Mouse (Mus musculus) kidney, embryonic 14.5 days (tissue): Measurements from ENCODE around the gene Tnni3k. TPM values are rescaled to one million over a fixed set of nuclear protein-coding genes. Genes with fewer than 3 reads are reported as not detected.

ENCODE experiments used
- ATAC-seq: fragments of 200-750 bp; cut with Nextera tagmentation; 2 replicates; pipeline ENCODE4 v1.8.0; 2017; ENCODE audit warnings: moderate number of reproducible peaks, mild to moderate bottlenecking, moderate TSS enrichment, moderate library complexity; ENCODE audit not compliant: low FRiP score, low TSS enrichment
- H3K27ac ChIP-seq: fragments of 300-500 bp; sonication (generic); 2 replicates; pipeline ENCODE4 v1.5.1; 2014; ENCODE audit warnings: low read depth, mild to moderate bottlenecking, low read length, moderate library complexity, mixed read lengths
- H3K27me3 ChIP-seq: fragments of 300-500 bp; sonication (generic); 2 replicates; pipeline ENCODE4 v1.6.1; 2014; ENCODE audit warnings: mild to moderate bottlenecking, low read length; ENCODE audit not compliant: control insufficient read depth, insufficient read depth
- H3K36me3 ChIP-seq: fragments of 300-500 bp; sonication (generic); 2 replicates; pipeline ENCODE4 v1.6.1; 2014; ENCODE audit warnings: low read length, mixed read lengths; ENCODE audit not compliant: control insufficient read depth, insufficient read depth
- H3K4me1 ChIP-seq: fragments of 300-500 bp; sonication (generic); 2 replicates; pipeline ENCODE4 v1.6.1; 2014; ENCODE audit warnings: low read length, mixed read lengths; ENCODE audit not compliant: control insufficient read depth, insufficient read depth
- H3K4me2 ChIP-seq: fragments of 300-500 bp; sonication (generic); replicated peaks from 2 replicates; pipeline ENCODE4 v1.6.1; 2014; ENCODE audit warnings: low read depth, mild to moderate bottlenecking, low read length
- H3K4me3 ChIP-seq: fragments of 300-500 bp; sonication (generic); 2 replicates; pipeline ENCODE4 v1.5.1; 2014; ENCODE audit warnings: mild to moderate bottlenecking, low read length
- H3K9ac ChIP-seq: fragments of 300-500 bp; sonication (generic); 2 replicates; pipeline ENCODE4 v1.6.1; 2014; ENCODE audit warnings: low read depth, mild to moderate bottlenecking, low read length, moderate library complexity
- H3K9me3 ChIP-seq: fragments of 300-500 bp; sonication (generic); 2 replicates; pipeline ENCODE4 v1.6.1; 2016; ENCODE audit warnings: low read length; ENCODE audit not compliant: control insufficient read depth
- WGBS: fragments of 180-500 bp; shearing (Covaris S2); extraction: QIAGEN DNeasy Blood & Tissue Kit; methylation state at CpG from one replicate; pipeline ENCODE4 v1.1.7; 2014; 5-methylcytosine and 5-hydroxymethylcytosine counted together
- polyA plus RNA-seq: library from polyadenylated mRNA; unstranded; fragments of >200 nt; fragmentation: Nextera tagmentation; extraction: Ambion mirVana; gene quantifications from 2 replicates; pipeline ENCODE4 v1.2.1, GENCODE M21; 2014

Gene Tnni3k
- polyA plus RNA-seq, 1 experiment from 2014 or later: not detected

GRCm38 (mm10) chr3:154979101-154979500 is 76.1 kb downstream of the Tnni3k start:
- no peak overlapping the region for H3K4me2 ChIP-seq
- no peak for ATAC-seq
- no peaks in the 10 kb centered on the region for H3K9me3 ChIP-seq
- H3K4me1 ChIP-seq: no peaks in the 10 kb centered on the region
- H3K9ac ChIP-seq: no peak overlapping the region
- no peak overlapping the region for H3K27ac ChIP-seq
- H3K4me3 ChIP-seq: no peak overlapping the region
- 82% methylated on average over 7 of the region's 7 CpGs for WGBS
- H3K27me3 ChIP-seq: no peaks in the 10 kb centered on the region
- H3K36me3 ChIP-seq: no peaks in the 10 kb centered on the region

GRCm38 (mm10) chr3:154971626-154972025 is 83.6 kb downstream of the Tnni3k start:
- WGBS: 72% methylated on average over 1 of the region's 1 CpGs
- no peaks in the 10 kb centered on the region for H3K36me3 ChIP-seq
- ATAC-seq: no peak

GRCm38 (mm10) chr3:154970981-154971380 is 84.2 kb downstream of the Tnni3k start:
- no peak overlapping the region for H3K27ac ChIP-seq
- WGBS: 74% methylated on average over 2 of the region's 2 CpGs
- no peak overlapping the region for H3K4me2 ChIP-seq
- H3K27me3 ChIP-seq: no peaks in the 10 kb centered on the region
- H3K4me1 ChIP-seq: no peaks in the 10 kb centered on the region
- no peaks in the 10 kb centered on the region for H3K36me3 ChIP-seq
- H3K9me3 ChIP-seq: no peaks in the 10 kb centered on the region
- H3K9ac ChIP-seq: no peak overlapping the region
- H3K4me3 ChIP-seq: no peak overlapping the region
- no peak for ATAC-seq

More at GRCm38 (mm10) chr3:154971626-154972025, 83.6 kb downstream of the Tnni3k start:
- Histone ChIP-seq H3K4me2 (no peak overlapping the region), H3K9ac (no peak overlapping the region), H3K27me3 (no peaks in the 10 kb centered on the region), H3K4me3 (no peak overlapping the region), H3K4me1 (no peaks in the 10 kb centered on the region), H3K9me3 (no peaks in the 10 kb centered on the region), H3K27ac (no peak overlapping the region)

- Histone ChIP-seq H3K9ac (no peak overlapping the region), H3K36me3 (no peaks in the 10 kb centered on the region), H3K27me3 (no peaks in the 10 kb centered on the region), H3K4me1 (no peaks in the 10 kb centered on the region), H3K4me3 (no peak overlapping the region), H3K27ac (no peak overlapping the region), H3K9me3 (no peaks in the 10 kb centered on the region; the same call in 1 of the 2 replicates), H3K4me2 (no peak overlapping the region)
- ATAC-seq: no peak
- WGBS: 77% methylated on average over 3 of the region's 3 CpGs
Measured at GRCm38 (mm10) chr3:154961284-154961683, 93.9 kb downstream of the Tnni3k start.

GRCm38 (mm10) chr3:154953088-154953487 is 102.1 kb downstream of the Tnni3k start:
- Histone ChIP-seq H3K36me3 (no peaks in the 10 kb centered on the region), H3K9ac (no peak overlapping the region), H3K4me1 (no peaks in the 10 kb centered on the region), H3K27me3 (no peaks in the 10 kb centered on the region), H3K27ac (no peak overlapping the region), H3K9me3 (no peaks in the 10 kb centered on the region), H3K4me2 (no peak overlapping the region), H3K4me3 (no peak overlapping the region)
- ATAC-seq: no peak
- WGBS: 53% methylated on average over 2 of the region's 2 CpGs

- ATAC-seq: no peak
- H3K4me2 ChIP-seq: no peak overlapping the region
- no peaks in the 10 kb centered on the region for H3K27me3 ChIP-seq
- no peaks in the 10 kb centered on the region for H3K36me3 ChIP-seq
- H3K4me3 ChIP-seq: no peak overlapping the region
- H3K9me3 ChIP-seq: no peaks in the 10 kb centered on the region
- H3K27ac ChIP-seq: no peak overlapping the region
- no peak overlapping the region for H3K9ac ChIP-seq
- no peaks in the 10 kb centered on the region for H3K4me1 ChIP-seq
- WGBS: 70% methylated on average over 2 of the region's 2 CpGs
Measured at GRCm38 (mm10) chr3:154949551-154949950, 105.7 kb downstream of the Tnni3k start.

GRCm38 (mm10) chr3:154945688-154946161 is 109.5 kb downstream of the Tnni3k start:
- no peak overlapping the region for H3K27ac ChIP-seq
- H3K4me3 ChIP-seq: no peak overlapping the region
- no peaks in the 10 kb centered on the region for H3K4me1 ChIP-seq
- H3K9me3 ChIP-seq: no peaks in the 10 kb centered on the region
- no peak for ATAC-seq
- H3K4me2 ChIP-seq: no peak overlapping the region
- 75% methylated on average over 6 of the region's 6 CpGs for WGBS
- H3K36me3 ChIP-seq: no peaks in the 10 kb centered on the region
- no peak overlapping the region for H3K9ac ChIP-seq
- H3K27me3 ChIP-seq: no peaks in the 10 kb centered on the region

GRCm38 (mm10) chr3:154927757-154928156 is 127.5 kb downstream of the Tnni3k start:
- Histone ChIP-seq H3K4me2 (no peak overlapping the region), H3K9ac (no peak overlapping the region), H3K27ac (no peak overlapping the region), H3K27me3 (no peaks in the 10 kb centered on the region), H3K4me1 (no peaks in the 10 kb centered on the region), H3K4me3 (no peak overlapping the region), H3K36me3 (no peaks in the 10 kb centered on the region), H3K9me3 (no peaks in the 10 kb centered on the region)
- ATAC-seq: no peak
- WGBS: 65% methylated on average over 8 of the region's 8 CpGs

- WGBS: 87% methylated on average over 8 of the region's 8 CpGs
- Histone ChIP-seq H3K9me3 (no peaks in the 10 kb centered on the region), H3K4me1 (no peaks in the 10 kb centered on the region), H3K36me3 (no peaks in the 10 kb centered on the region), H3K4me2 (no peak overlapping the region), H3K9ac (no peak overlapping the region), H3K27ac (no peak overlapping the region), H3K27me3 (no peaks in the 10 kb centered on the region), H3K4me3 (no peak overlapping the region)
- ATAC-seq: no peak
Measured at GRCm38 (mm10) chr3:154924936-154925335, 130.3 kb downstream of the Tnni3k start.
